Mouse (Mus musculus): Measurements from ENCODE around the gene Cntn5. TPM values are rescaled to one million over a fixed set of nuclear protein-coding genes. Genes with fewer than 3 reads are reported as not detected.

The Cntn5 gene
- total RNA-seq (2023): not detected in 2 replicates

DNA sequence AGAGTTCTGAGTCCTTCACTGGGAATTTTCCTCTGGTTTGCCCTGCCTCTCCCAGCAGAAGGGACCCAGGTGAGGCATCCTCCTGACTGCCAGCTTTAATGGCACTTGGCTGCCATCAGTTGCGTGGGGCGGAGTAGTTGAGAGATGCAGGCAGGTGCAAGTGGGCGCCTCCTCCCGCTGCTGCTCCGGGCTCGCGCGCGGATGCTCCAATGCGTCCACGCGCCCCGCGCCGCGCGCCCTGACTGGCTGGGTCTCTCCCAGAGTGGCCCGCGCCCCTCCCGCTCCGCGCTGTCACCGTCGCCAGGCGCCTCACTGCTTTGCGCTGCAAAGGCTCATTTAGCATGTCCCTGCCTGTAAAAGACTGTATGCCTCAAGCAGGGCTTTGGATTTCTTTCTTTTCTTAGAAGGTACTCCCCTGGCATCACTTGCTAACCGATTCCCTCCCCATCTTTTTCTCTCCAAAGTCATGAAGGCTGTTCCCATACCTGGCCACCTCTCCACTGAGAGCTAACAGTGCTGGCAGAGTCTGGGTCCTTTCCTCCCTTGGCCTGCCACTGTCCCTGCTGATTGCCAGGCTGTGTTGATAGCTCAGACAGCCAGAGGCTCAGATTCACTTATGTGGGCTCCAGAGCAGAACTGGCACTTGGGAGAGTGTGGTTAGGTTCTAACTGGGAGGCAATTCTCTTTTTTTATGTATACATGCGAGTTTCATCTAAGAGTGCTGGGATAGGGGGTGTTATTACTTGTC, at the start of gene Cntn5:
Gene Cntn5, minus strand, starts transcription at position 160 of the 748 bp plus-strand sequence.

